Mouse (Mus musculus) lung, postnatal 0 days (tissue): Measurements from ENCODE around the gene Styxl1. TPM values are rescaled to one million over a fixed set of nuclear protein-coding genes. Genes with fewer than 3 reads are reported as not detected.
A peak's percentile ranks its signal among the peaks of the same experiment; 100 is the strongest.

ENCODE experiments used
- ATAC-seq: fragments of 200-750 bp; cut with Nextera tagmentation; 2 replicates; pipeline ENCODE4 v1.8.0; 2017; ENCODE audit warnings: moderate library complexity
- DNase-seq: peaks from one replicate; pipeline ENCODE4 v3.0.0-alpha.2; 2016; ENCODE audit warnings: low spot score
- H3K27ac ChIP-seq: fragments of 300-500 bp; sonication (generic); 2 replicates; pipeline ENCODE4 v1.5.1; 2014; ENCODE audit warnings: antibody characterized with exemption, mild to moderate bottlenecking, low read length, mixed read lengths
- H3K27me3 ChIP-seq: fragments of 300-500 bp; sonication (generic); replicated peaks from 2 replicates; pipeline ENCODE4 v1.6.1; 2014; ENCODE audit warnings: low read length, mixed read lengths; ENCODE audit not compliant: insufficient read depth
- H3K36me3 ChIP-seq: fragments of 300-500 bp; sonication (generic); 2 replicates; pipeline ENCODE4 v1.6.1; 2014; ENCODE audit warnings: low read length, mixed read lengths; ENCODE audit not compliant: insufficient read depth
- H3K4me1 ChIP-seq: fragments of 300-500 bp; sonication (generic); 2 replicates; pipeline ENCODE4 v1.6.1; 2014; ENCODE audit warnings: antibody characterized with exemption, low read depth, low read length, mixed read lengths; ENCODE audit not compliant: insufficient read depth
- H3K4me2 ChIP-seq: fragments of 300-500 bp; sonication (generic); replicated peaks from 2 replicates; pipeline ENCODE4 v1.6.1; 2014; ENCODE audit warnings: low read depth, mild to moderate bottlenecking, low read length, moderate library complexity, mixed read lengths
- H3K4me3 ChIP-seq: fragments of 300-500 bp; sonication (generic); 2 replicates; pipeline ENCODE4 v1.5.1; 2014; ENCODE audit warnings: low read depth, low read length
- H3K9ac ChIP-seq: fragments of 300-500 bp; sonication (generic); replicated peaks from 2 replicates; pipeline ENCODE4 v1.6.1; 2014; ENCODE audit warnings: low read depth, mild to moderate bottlenecking
- H3K9me3 ChIP-seq: fragments of 300-500 bp; sonication (generic); 2 replicates; pipeline ENCODE4 v1.6.1; 2016; ENCODE audit warnings: low read length, mixed read lengths
- CTCF ChIP-seq: IDR thresholded peaks from 2 replicates; pipeline ENCODE4 v1.5.1; 2016; ENCODE audit warnings: antibody characterized with exemption, mild to moderate bottlenecking
- EP300 ChIP-seq: IDR thresholded peaks from 2 replicates; pipeline ENCODE4 v1.6.1; 2016; ENCODE audit warnings: antibody characterized with exemption, mild to moderate bottlenecking, control low read depth
- WGBS: fragments of 180-500 bp; shearing (Covaris S2); extraction: QIAGEN DNeasy Blood & Tissue Kit; methylation state at CpG from one replicate; pipeline ENCODE4 v1.1.7; 2014; 5-methylcytosine and 5-hydroxymethylcytosine counted together
- polyA plus RNA-seq: library from polyadenylated mRNA; unstranded; fragments of >200 nt; fragmentation: Nextera tagmentation; extraction: Ambion mirVana; gene quantifications from 2 replicates; pipeline ENCODE4 v1.2.1, GENCODE M21; 2015

The Styxl1 gene
- polyA plus RNA-seq, 1 experiment from 2014 or later, result 1.7 TPM

- TF ChIP-seq CTCF (no peak), EP300 (peak; percentile 93)
- Histone ChIP-seq H3K36me3 (peaks cover 4% of the 10 kb centered on the region; the same call in 1 of the 2 replicates), H3K4me3 (peak within 1 kb of the TSS; percentile 53), H3K9ac (peak within 1 kb of the TSS; percentile 77), H3K4me2 (peak within 1 kb of the TSS; percentile 91), H3K9me3 (no peaks in the 10 kb centered on the region), H3K27ac (peak within 1 kb of the TSS; percentile 90), H3K4me1 (0 out of 2 replicates have a peak, but pooled peaks cover 3% of the 10 kb centered on the region), H3K27me3 (no peaks in the 10 kb centered on the region)
- DNase-seq (peak; percentile 100), ATAC-seq (peak; percentile 97)
- WGBS, result under 1% methylated on average over 70 of the region's 70 CpGs
Measured at GRCm38 (mm10) chr5:135778471-135779445, 573 bp upstream of the Styxl1 start, which contains the start of gene Mdh2. Gene Mdh2 (plus strand): TSS chr5:135778480.

- no peak for ATAC-seq
- no peak overlapping the region for H3K9ac ChIP-seq
- DNase-seq, result peak; percentile 38
- H3K36me3 ChIP-seq, result 0 out of 2 replicates have a peak, but pooled peaks cover 4% of the 10 kb centered on the region
- 65% methylated on average over 4 of the region's 4 CpGs for WGBS
- no peaks in the 10 kb centered on the region for H3K27me3 ChIP-seq
- no peak overlapping the region for H3K4me2 ChIP-seq
- no peaks in the 10 kb centered on the region for H3K9me3 ChIP-seq
- H3K4me1 ChIP-seq, result 0 out of 2 replicates have a peak, but pooled peaks cover 3% of the 10 kb centered on the region
- H3K27ac ChIP-seq, result no peak overlapping the region
- H3K4me3 ChIP-seq, result no peak overlapping the region
- TF ChIP-seq CTCF (no peak), EP300 (no peak)
Measured at GRCm38 (mm10) chr5:135776546-135776945, 1.6 kb downstream of the Styxl1 start.

GRCm38 (mm10) chr5:135772519-135772918 is 5.7 kb downstream of the Styxl1 start:
- no peak overlapping the region for H3K4me3 ChIP-seq
- DNase-seq (no peak), ATAC-seq (no peak)
- H3K4me2 ChIP-seq, result no peak overlapping the region
- H3K9ac ChIP-seq, result no peak overlapping the region
- WGBS, result 22% methylated on average over 3 of the region's 3 CpGs
- no peak overlapping the region for H3K27ac ChIP-seq
- H3K36me3 ChIP-seq, result no peaks in the 10 kb centered on the region
- no peaks in the 10 kb centered on the region for H3K27me3 ChIP-seq
- TF ChIP-seq EP300, result no peak
- TF ChIP-seq CTCF, result no peak
- no peaks in the 10 kb centered on the region for H3K9me3 ChIP-seq
- H3K4me1 ChIP-seq, result 0 out of 2 replicates have a peak, but pooled peaks cover 3% of the 10 kb centered on the region

GRCm38 (mm10) chr5:135764971-135765370 is 13.2 kb downstream of the Styxl1 start:
- Histone ChIP-seq H3K4me3 (no peak overlapping the region), H3K4me2 (no peak overlapping the region), H3K27me3 (no peaks in the 10 kb centered on the region), H3K36me3 (no peaks in the 10 kb centered on the region), H3K9me3 (no peaks in the 10 kb centered on the region), H3K9ac (no peak overlapping the region), H3K27ac (no peak overlapping the region), H3K4me1 (no peaks in the 10 kb centered on the region)
- no peak for DNase-seq
- no peak for ATAC-seq
- 52% methylated on average over 3 of the region's 3 CpGs for WGBS
- no peak for TF ChIP-seq EP300
- TF ChIP-seq CTCF, result no peak

GRCm38 (mm10) chr5:135763526-135763925 is 14.7 kb downstream of the Styxl1 start:
- H3K9ac ChIP-seq, result no peak overlapping the region
- H3K36me3 ChIP-seq, result no peaks in the 10 kb centered on the region
- TF ChIP-seq CTCF, result peak; percentile 89
- TF ChIP-seq EP300, result no peak
- ATAC-seq (peak; percentile 62), DNase-seq (peak; percentile 85)
- H3K4me1 ChIP-seq, result no peaks in the 10 kb centered on the region
- no peak overlapping the region for H3K27ac ChIP-seq
- no peak overlapping the region for H3K4me2 ChIP-seq
- H3K4me3 ChIP-seq, result no peak overlapping the region
- WGBS, result 3% methylated on average over 7 of the region's 7 CpGs
- H3K27me3 ChIP-seq, result no peaks in the 10 kb centered on the region
- no peaks in the 10 kb centered on the region for H3K9me3 ChIP-seq

GRCm38 (mm10) chr5:135761881-135762280 is 16.3 kb downstream of the Styxl1 start:
- no peak for TF ChIP-seq CTCF
- TF ChIP-seq EP300, result no peak
- DNase-seq (no peak), ATAC-seq (no peak)
- Histone ChIP-seq H3K36me3 (no peaks in the 10 kb centered on the region), H3K4me2 (no peak overlapping the region), H3K4me3 (no peak overlapping the region), H3K9me3 (no peaks in the 10 kb centered on the region), H3K4me1 (no peaks in the 10 kb centered on the region), H3K27me3 (no peaks in the 10 kb centered on the region), H3K27ac (no peak overlapping the region), H3K9ac (no peak overlapping the region)
- WGBS, result 77% methylated on average over 3 of the region's 3 CpGs
